Mouse (Mus musculus): ENCODE measurements around the gene Fgd2. TPM values are rescaled to one million over a fixed set of nuclear protein-coding genes. Genes with fewer than 3 reads are reported as not detected.

Gene Fgd2
- polyA plus RNA-seq (2012; rRNA removed), result 7.5 and 7.9 TPM in 2 replicates

DNA sequence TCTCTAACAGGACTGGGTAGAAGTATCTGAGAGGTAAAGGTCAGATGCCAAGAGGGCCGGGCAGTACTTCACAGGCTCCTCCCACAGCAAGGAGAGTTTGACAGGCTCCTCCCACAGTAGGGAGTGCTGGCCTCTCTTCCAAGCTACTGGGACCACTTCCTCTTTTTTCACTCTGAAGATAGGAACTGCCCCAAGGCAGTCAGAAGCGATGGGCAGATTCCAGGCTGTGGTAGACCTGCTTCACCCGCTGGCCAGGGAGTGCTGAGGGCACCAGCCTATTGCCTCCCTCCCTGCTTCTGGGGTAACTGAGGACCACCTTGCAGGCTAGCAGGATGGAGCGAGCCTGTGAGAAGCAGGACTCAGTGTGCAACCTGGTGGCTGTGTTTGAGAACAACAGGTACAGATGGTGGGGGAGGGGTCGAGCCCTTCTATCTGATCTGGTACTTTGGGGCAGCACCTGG is at the start of gene Fgd2:
Gene Fgd2 (plus strand): TSS at position 154 of the 461 bp plus-strand sequence.

DNA sequence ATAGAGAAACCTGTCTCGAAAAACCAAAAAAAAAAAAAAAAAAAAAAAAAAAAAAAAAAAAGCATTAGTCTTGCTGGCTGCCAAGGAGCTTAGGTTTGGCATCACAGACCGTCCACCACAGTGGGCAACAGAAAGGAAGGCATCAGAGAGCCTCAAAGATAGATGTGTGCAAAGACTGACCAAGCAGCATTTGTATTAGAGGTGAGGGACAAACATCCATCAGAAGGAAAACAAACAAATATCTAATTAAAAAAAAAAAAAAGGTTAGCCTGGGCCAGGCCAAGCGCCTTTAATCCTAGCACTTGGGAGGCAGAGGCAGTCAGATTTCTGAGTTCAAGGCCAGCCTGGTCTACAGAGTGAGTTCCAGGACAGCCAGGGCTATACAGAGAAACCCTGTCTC is 43.3 kb upstream of the Fgd2 start, which contains the start of gene Pi16:
Gene Pi16 (plus strand): TSS at position 301 of the 400 bp plus-strand sequence.

DNA sequence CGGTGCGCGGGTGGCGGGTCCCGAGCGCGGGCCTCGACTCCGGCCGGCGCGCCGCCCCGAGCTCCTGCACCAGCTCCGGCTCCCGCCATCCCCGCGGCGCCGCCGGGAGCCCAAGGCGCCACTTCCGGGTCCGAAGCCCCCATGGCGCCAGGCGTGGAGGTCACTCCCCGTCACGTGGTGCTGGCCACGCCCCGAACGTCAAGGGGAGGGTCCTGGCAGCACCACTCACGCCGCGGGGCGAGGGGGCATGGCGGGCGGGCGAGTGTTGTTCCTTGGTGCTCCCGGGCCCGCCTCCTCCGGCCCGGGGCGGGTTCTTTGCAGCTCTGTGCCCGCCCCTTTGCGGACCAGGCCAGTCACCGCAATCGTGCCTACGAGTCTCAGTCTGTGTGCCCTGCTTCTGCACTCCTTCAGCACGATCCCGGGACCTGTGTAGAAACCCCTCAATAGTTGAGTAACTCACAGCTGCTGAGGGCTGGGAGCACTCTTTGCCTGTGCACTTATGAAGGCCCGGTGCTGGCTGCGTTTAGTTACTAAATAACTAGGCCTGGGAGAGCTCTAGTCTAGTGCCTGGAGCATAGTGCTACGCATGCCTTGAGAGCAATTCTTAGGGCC is 13.0 kb upstream of the Fgd2 start, which contains the start of gene Mtch1:
Gene Mtch1 (minus strand): TSS at position 290 of the 612 bp plus-strand sequence.

Other genes with a start within 250 kb of the Fgd2 start
- gene Rab44, start 246.8 kb upstream of the Fgd2 start, polyA plus RNA-seq (2012; rRNA removed), result 0.27 and 0.98 TPM in 2 replicates
- gene Cpne5, start 122.7 kb upstream of the Fgd2 start, polyA plus RNA-seq (2012; rRNA removed), result 23.3 and 23.5 TPM in 2 replicates
- 77.9 and 78.3 TPM in 2 replicates for gene Ppil1, start 96.7 kb upstream of the Fgd2 start, polyA plus RNA-seq (2012; rRNA removed)
- gene BC004004, start 92.1 kb upstream of the Fgd2 start, polyA plus RNA-seq (2012; rRNA removed), result 68.0 and 74.2 TPM in 2 replicates
- 3.0 and 3.1 TPM in 2 replicates for gene Pi16, start 43.2 kb upstream of the Fgd2 start, polyA plus RNA-seq (2012; rRNA removed)
- gene Mtch1, start 13.0 kb upstream of the Fgd2 start, polyA plus RNA-seq (2012; rRNA removed), result 629 and 649 TPM in 2 replicates
- gene Pim1, start 129.8 kb downstream of the Fgd2 start, polyA plus RNA-seq (2012; rRNA removed), result 15.1 and 15.2 TPM in 2 replicates
- not detected in 2 replicates for gene Gm17657, start 188.7 kb downstream of the Fgd2 start, polyA plus RNA-seq (2012; rRNA removed)
- 28.9 and 32.1 TPM in 2 replicates for gene Tbc1d22b, start 188.9 kb downstream of the Fgd2 start, polyA plus RNA-seq (2012; rRNA removed)
- 0.15 and 0.17 TPM in 2 replicates for gene Tmem217, start 191.5 kb downstream of the Fgd2 start, polyA plus RNA-seq (2012; rRNA removed)